Mouse (Mus musculus) heart, adult 2 months (tissue): ENCODE data around the gene Egln2.

Source experiments
- CTCF ChIP-seq: fragments of 200-600 bp; IDR thresholded peaks from 2 replicates; pipeline ENCODE4 v1.8.1; 2022; ENCODE audit warnings: antibody characterized with exemption, mild to moderate bottlenecking, moderate library complexity
- EP300 ChIP-seq: fragments of 200-500 bp; IDR thresholded peaks from 2 replicates; pipeline ENCODE4 v1.6.1; 2011; ENCODE audit warnings: low read depth, low read length, control low read depth; ENCODE audit not compliant: insufficient read depth
- POLR2A ChIP-seq: fragments of 200-500 bp; IDR thresholded peaks from 2 replicates; pipeline ENCODE4 v1.6.1; 2011; ENCODE audit warnings: mild to moderate bottlenecking, low read depth, low read length, control low read depth; ENCODE audit not compliant: insufficient read depth

DNA sequence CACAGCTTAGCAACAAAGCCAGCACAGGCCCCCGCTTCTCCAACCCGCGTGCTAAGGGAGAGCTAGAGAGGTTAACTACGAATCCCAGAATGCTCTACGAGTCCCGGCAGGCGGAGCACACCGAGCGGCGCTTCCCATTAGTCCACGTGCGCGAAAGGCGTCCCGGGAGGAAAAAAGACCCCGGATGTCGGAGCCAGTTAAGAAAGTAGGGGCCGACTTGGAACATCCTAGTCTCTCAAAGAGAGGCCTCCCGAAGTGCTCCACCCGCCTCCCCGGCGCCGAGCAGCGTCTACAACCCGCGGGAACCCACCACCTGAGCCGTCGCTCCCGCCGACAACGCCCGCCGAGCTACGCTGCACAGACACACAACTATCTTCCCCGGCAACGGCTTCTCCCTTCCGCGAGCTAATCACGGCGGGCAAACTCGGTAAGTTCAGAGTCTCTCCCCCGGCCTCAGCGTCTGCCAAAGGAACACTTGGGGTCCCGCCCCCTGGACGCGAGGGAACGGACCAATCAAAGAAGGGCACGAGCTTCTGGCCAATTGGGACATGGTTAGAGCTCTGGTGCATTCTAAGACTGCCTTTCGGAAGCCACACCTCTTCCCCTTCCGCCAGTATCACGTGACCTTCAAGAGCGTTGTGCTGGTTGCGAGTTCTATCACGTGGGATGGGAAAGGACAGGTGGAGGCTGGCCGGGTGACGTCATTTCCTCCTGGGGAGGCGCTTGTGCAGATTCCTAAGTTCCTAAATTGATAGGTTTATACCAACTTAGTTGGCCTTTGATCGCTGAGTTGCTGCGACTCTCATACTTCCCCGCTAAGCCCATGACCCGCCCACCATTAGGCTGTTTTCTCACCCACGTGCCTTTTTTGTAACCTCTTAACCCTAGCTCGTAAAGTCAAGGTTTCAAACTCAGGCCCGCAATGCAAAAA, 29.3 kb upstream of the Egln2 start, which contains the start of the genes BC024978 and Snrpa:
- TF ChIP-seq CTCF, result peak; percentile 3; the same call in 1 of the 2 replicates
- TF ChIP-seq EP300, result peak; percentile 79
- TF ChIP-seq POLR2A, result peak; percentile 79
